In genomic region chr2:91180706-91181105, GRCm38 (mm10) we compare ENCODE assay signal across 16 mouse cellular contexts. TPM values are rescaled to one million over a fixed set of nuclear protein-coding genes. Genes with fewer than 3 reads are reported as not detected.
DNase-seq lines count a peak whose midpoint lies in the region; ATAC-seq and TF ChIP-seq lines count a peak whose summit lies in the region.
"Had no signal": no experiment of that assay in that cellular context is flagged by ENCODE, and none has a peak within 500 bp of the region (broad histone marks: within the 10 kb centered on the region; RNA-seq: fewer than 3 reads in every experiment).

No protein-coding gene starts in this region.

- peaks cover 23% of the 10 kb centered on the region for H3K36me3 ChIP-seq in midbrain, embryonic 12.5 days
- peaks cover 3% of the 10 kb centered on the region; the same call in 1 of the 2 replicates for H3K36me3 ChIP-seq in midbrain, embryonic 11.5 days (ENCODE audit: control insufficient read depth, insufficient read depth, low read length)
- peaks cover 21% of the 10 kb centered on the region for H3K36me3 ChIP-seq in hindbrain, postnatal 0 days (ENCODE audit: insufficient read depth, low read length)
- H3K36me3 ChIP-seq: heart, embryonic 15.5 days had no signal

- intact Hi-C loops in left cerebral cortex, postnatal 10 days (cut with DNase I) = no loop called here

- no peaks in the 10 kb centered on the region for H3K9me3 ChIP-seq in midbrain, embryonic 12.5 days
- H3K9me3 ChIP-seq in midbrain, embryonic 11.5 days (ENCODE audit: control insufficient read depth, low read length) = no peaks in the 10 kb centered on the region
- H3K9me3 ChIP-seq in hindbrain, postnatal 0 days (ENCODE audit: low read length) = no peaks in the 10 kb centered on the region
- H3K9me3 ChIP-seq: embryonic facial prominence, embryonic 13.5 days; heart, embryonic 15.5 days; limb, embryonic 15.5 days had no signal

- peak overlapping the region; percentile 90; the same call in 1 of the 2 replicates for H3K4me2 ChIP-seq in midbrain, embryonic 12.5 days (replicated peaks)
- H3K4me2 ChIP-seq in midbrain, embryonic 11.5 days = no peak overlapping the region
- H3K4me2 ChIP-seq in hindbrain, postnatal 0 days (ENCODE audit: low read depth, low read length) = peak overlapping the region; percentile 67
- H3K4me2 ChIP-seq: embryonic facial prominence, embryonic 13.5 days; heart, embryonic 15.5 days; limb, embryonic 15.5 days; lung, embryonic 14.5 days had no signal

- H3K27me3 ChIP-seq in midbrain, embryonic 12.5 days = no peaks in the 10 kb centered on the region
- H3K27me3 ChIP-seq in midbrain, embryonic 11.5 days (ENCODE audit: control insufficient read depth, insufficient read depth, low read length) = no peaks in the 10 kb centered on the region
- no peaks in the 10 kb centered on the region for H3K27me3 ChIP-seq in hindbrain, postnatal 0 days (ENCODE audit: insufficient read depth, low read length)
- H3K27me3 ChIP-seq: embryonic facial prominence, embryonic 13.5 days; heart, embryonic 15.5 days; limb, embryonic 15.5 days had no signal

- DNase-seq in cerebellum, adult 11 months = peak; percentile 44
- no peak for DNase-seq in cerebellum, postnatal 4 days (ENCODE audit: low spot score in 2 of 2)
- DNase-seq in midbrain, embryonic 11.5 days (ENCODE audit: low spot score, missing footprints) = no peak
- no peak for DNase-seq in hindbrain, postnatal 0 days (ENCODE audit: low spot score)
- no peak for DNase-seq in left cerebral cortex, postnatal 10 days (ENCODE audit: extremely low spot score in 1 of 2, low spot score in 2 of 2)
- DNase-seq in embryo, embryonic 9.5 days (ENCODE audit: extremely low spot score) = no peak
- DNase-seq in thymus, postnatal 14 days = no peak
- DNase-seq: kidney, postnatal 25 days; lung, embryonic 14.5 days; right cerebral cortex, postnatal 4 days; thymus, postnatal 36 days had no signal

- ATAC-seq in midbrain, embryonic 12.5 days (ENCODE audit: low FRiP score, low read depth) = no peak
- no peak for ATAC-seq in midbrain, embryonic 11.5 days (ENCODE audit: low FRiP score)
- ATAC-seq in hindbrain, postnatal 0 days = no peak
- ATAC-seq: inflammation-experienced regulatory T-cells, adult 6 months had no signal

- no peak overlapping the region; the same call in 1 of the 2 replicates for H3K9ac ChIP-seq in midbrain, embryonic 12.5 days (replicated peaks)
- no peak overlapping the region for H3K9ac ChIP-seq in midbrain, embryonic 11.5 days (ENCODE audit: low read length)
- H3K9ac ChIP-seq in hindbrain, postnatal 0 days (replicated peaks; ENCODE audit: low read length) = no peak overlapping the region
- H3K9ac ChIP-seq: embryonic facial prominence, embryonic 13.5 days; heart, embryonic 15.5 days; limb, embryonic 15.5 days; lung, embryonic 14.5 days had no signal

- WGBS in midbrain, embryonic 12.5 days = 68% methylated on average over 5 of the region's 5 CpGs
- WGBS in midbrain, embryonic 11.5 days = 74% methylated on average over 5 of the region's 5 CpGs
- WGBS in hindbrain, postnatal 0 days = 62% methylated on average over 5 of the region's 5 CpGs

- no peak overlapping the region for H3K4me3 ChIP-seq in midbrain, embryonic 12.5 days
- no peak overlapping the region for H3K4me3 ChIP-seq in midbrain, embryonic 11.5 days (ENCODE audit: low read depth, low read length)
- no peak overlapping the region for H3K4me3 ChIP-seq in hindbrain, postnatal 0 days (ENCODE audit: low read length)
- H3K4me3 ChIP-seq: embryonic facial prominence, embryonic 13.5 days; heart, embryonic 15.5 days; limb, embryonic 15.5 days had no signal

- no peak for TF ChIP-seq CTCF in hindbrain, postnatal 0 days (IDR thresholded peaks at IDR 0.05; ENCODE audit: low read depth)

- no peak overlapping the region for H3K27ac ChIP-seq in midbrain, embryonic 12.5 days (replicated peaks)
- H3K27ac ChIP-seq in midbrain, embryonic 11.5 days (ENCODE audit: low read depth, low read length) = no peak overlapping the region
- no peak overlapping the region for H3K27ac ChIP-seq in hindbrain, postnatal 0 days
- H3K27ac ChIP-seq: embryonic facial prominence, embryonic 13.5 days; heart, embryonic 15.5 days; limb, embryonic 15.5 days had no signal

- peaks cover 33% of the 10 kb centered on the region for H3K4me1 ChIP-seq in midbrain, embryonic 12.5 days
- H3K4me1 ChIP-seq in midbrain, embryonic 11.5 days (ENCODE audit: control insufficient read depth, insufficient read depth, low read length) = peaks cover 17% of the 10 kb centered on the region
- H3K4me1 ChIP-seq in hindbrain, postnatal 0 days (ENCODE audit: insufficient read depth, low read length) = 0 out of 2 replicates have a peak, but pooled peaks cover 12% of the 10 kb centered on the region

RNA-seq across cellular contexts. Expression of gene Madd, which starts 2.9 kb away (rescaled TPM):
- 42.5 and 45.9 TPM in 2 replicates for polyA plus RNA-seq in midbrain, embryonic 12.5 days (2016; fragmentation: Nextera tagmentation; extraction: Ambion mirVana)
- 16.9 and 17.3 TPM in 2 replicates for polyA plus RNA-seq in midbrain, embryonic 11.5 days (2014; fragmentation: Nextera tagmentation; extraction: Ambion mirVana)
- total RNA-seq in hindbrain, postnatal 0 days (2014; rRNA removed) = 64.2 TPM in 2 replicates
- 31.3 and 32.7 TPM in 2 replicates for polyA plus RNA-seq in hindbrain, postnatal 0 days (2015; fragmentation: Nextera tagmentation; extraction: Ambion mirVana)
- total RNA-seq in left cerebral cortex, postnatal 10 days (2021) = 100 to 1,000 TPM; 170 to 174 TPM

RNA-seq across cellular contexts. Expression of gene Nr1h3, which starts 21.9 kb away (rescaled TPM):
- 1.0 and 1.9 TPM in 2 replicates for polyA plus RNA-seq in midbrain, embryonic 12.5 days (2016; fragmentation: Nextera tagmentation; extraction: Ambion mirVana)
- polyA plus RNA-seq in midbrain, embryonic 11.5 days (2014; fragmentation: Nextera tagmentation; extraction: Ambion mirVana) = 1.7 and 1.9 TPM in 2 replicates
- 4.4 and 4.8 TPM in 2 replicates for total RNA-seq in hindbrain, postnatal 0 days (2014; rRNA removed)
- polyA plus RNA-seq in hindbrain, postnatal 0 days (2015; fragmentation: Nextera tagmentation; extraction: Ambion mirVana) = 2.5 and 2.7 TPM in 2 replicates
- total RNA-seq in left cerebral cortex, postnatal 10 days (2021) = 1 to 10 TPM; 1.5 TPM

RNA-seq across cellular contexts. Expression of gene Acp2, which starts 22.0 kb away (rescaled TPM):
- polyA plus RNA-seq in midbrain, embryonic 12.5 days (2016; fragmentation: Nextera tagmentation; extraction: Ambion mirVana) = 37.7 and 38.4 TPM in 2 replicates
- polyA plus RNA-seq in midbrain, embryonic 11.5 days (2014; fragmentation: Nextera tagmentation; extraction: Ambion mirVana) = 34.6 and 38.8 TPM in 2 replicates
- 48.5 and 151 TPM in 2 replicates for total RNA-seq in hindbrain, postnatal 0 days (2014; rRNA removed)
- polyA plus RNA-seq in hindbrain, postnatal 0 days (2015; fragmentation: Nextera tagmentation; extraction: Ambion mirVana) = 30.3 and 30.9 TPM in 2 replicates
- 10 to 100 TPM; 46.6 to 51.7 TPM for total RNA-seq in left cerebral cortex, postnatal 10 days (2021)

RNA-seq across cellular contexts. Expression of gene Ddb2, which starts 56.1 kb away (rescaled TPM):
- 9.0 and 10.4 TPM in 2 replicates for polyA plus RNA-seq in midbrain, embryonic 12.5 days (2016; fragmentation: Nextera tagmentation; extraction: Ambion mirVana)
- polyA plus RNA-seq in midbrain, embryonic 11.5 days (2014; fragmentation: Nextera tagmentation; extraction: Ambion mirVana) = 7.9 and 8.2 TPM in 2 replicates
- 7.6 and 11.3 TPM in 2 replicates for total RNA-seq in hindbrain, postnatal 0 days (2014; rRNA removed)
- 11.5 and 12.9 TPM in 2 replicates for polyA plus RNA-seq in hindbrain, postnatal 0 days (2015; fragmentation: Nextera tagmentation; extraction: Ambion mirVana)
- total RNA-seq in left cerebral cortex, postnatal 10 days (2021) = 10 to 100 TPM; 10.2 to 11.3 TPM
